Mouse (Mus musculus) heart, postnatal 0 days (tissue): ENCODE measurements around the gene Csnk1g1.

Source experiments
- CTCF ChIP-seq: IDR thresholded peaks from 2 replicates; pipeline ENCODE4 v1.5.1; 2016; ENCODE audit warnings: antibody characterized with exemption, control low read depth, low read depth
- EP300 ChIP-seq: IDR thresholded peaks from 2 replicates; pipeline ENCODE4 v1.6.1; 2016; ENCODE audit warnings: antibody characterized with exemption, low read depth

- TF ChIP-seq CTCF = no peak
- no peak for TF ChIP-seq EP300
Observed at GRCm38 (mm10) chr9:66091327-66092231, 182.9 kb downstream of the Csnk1g1 start.
